Mouse (Mus musculus) heart, adult 18-20 months (tissue): Measurements from ENCODE around the gene Tulp2. TPM values are rescaled to one million over a fixed set of nuclear protein-coding genes. Genes with fewer than 3 reads are reported as not detected.

Experiments used
- DNase-seq, 2 experiments: peaks; one replicate each; pipeline ENCODE4 v3.0.0; 2021 to 2022; ENCODE audit warnings: mixed read lengths in 1 of 2
- long read RNA-seq, 2 experiments: library from polyadenylated mRNA; stranded (forward); transcript quantifications; one replicate each; pipeline ENCODE4 v2.0.0; 2021
- total RNA-seq, 2 experiments: library from RNA; stranded (reverse); gene quantifications; 2 replicates each; pipeline ENCODE4 v1.2.3; 2021

The Tulp2 gene
- total RNA-seq = not detected
- long read RNA-seq, experiment 1 = 0 reads
- long read RNA-seq, experiment 2 = 0 reads

DNA sequence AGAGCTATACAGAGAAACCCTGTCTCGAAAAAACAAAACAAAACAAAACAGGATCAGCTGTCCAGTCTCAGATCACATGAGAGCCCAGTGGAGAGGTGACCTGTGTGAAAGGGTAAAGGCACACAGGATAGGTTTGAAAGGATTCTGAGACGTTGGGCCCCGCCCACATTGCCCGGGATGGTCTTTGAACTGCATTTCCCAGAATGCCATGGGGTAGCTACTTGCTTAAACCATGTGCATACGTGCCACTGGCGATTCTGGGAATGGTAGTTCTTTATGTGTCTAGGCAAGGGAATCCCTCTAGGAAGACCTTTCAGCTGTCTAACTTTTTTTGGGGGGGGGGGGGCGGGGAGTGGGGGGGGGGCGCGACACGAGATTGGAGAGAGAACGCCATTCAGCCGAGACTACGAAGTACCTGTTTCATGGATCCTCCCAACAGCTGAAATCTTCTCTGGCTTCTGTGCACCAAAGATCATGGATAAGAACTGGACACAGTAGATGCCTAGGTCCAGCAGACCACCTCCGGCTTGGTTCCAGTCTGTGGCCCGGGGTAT is at the start of gene Tulp2:
Gene Tulp2, plus strand, starts transcription at position 504 of the 554 bp plus-strand sequence.
- DNase-seq = peak; percentile 69 to 80

- no peak for DNase-seq
These were observed 47.9 kb upstream of the Tulp2 start for GRCm38 (mm10) chr7:45433835-45434202.

- peak; percentile 100 for DNase-seq
These were observed 47.3 kb upstream of the Tulp2 start, which contains the start of gene Gys1 for GRCm38 (mm10) chr7:45434203-45435015. TSS of gene Gys1 (plus strand) at chr7:45434844.

- DNase-seq = no peak
These were observed 46.6 kb upstream of the Tulp2 start for GRCm38 (mm10) chr7:45435038-45435437.

DNA sequence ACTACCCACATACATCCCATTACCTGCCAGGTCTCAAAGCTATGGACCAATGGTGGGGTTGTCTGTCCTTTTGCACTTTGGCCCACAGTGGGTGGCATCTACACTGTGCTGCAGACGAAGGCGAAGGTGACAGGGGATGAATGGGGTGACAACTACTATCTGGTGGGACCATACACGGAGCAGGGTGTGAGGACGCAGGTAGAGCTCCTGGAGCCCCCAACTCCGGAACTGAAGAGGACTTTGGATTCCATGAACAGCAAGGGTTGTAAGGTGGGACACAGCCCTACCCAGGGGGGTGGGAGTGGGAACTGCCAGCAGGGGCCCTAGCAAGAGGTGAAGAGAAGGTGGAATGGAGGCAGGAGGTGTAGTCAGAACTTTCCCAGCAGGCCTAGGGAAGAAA is 45.2 kb upstream of the Tulp2 start:
- no peak for DNase-seq

- DNase-seq = no peak
These were observed 44.6 kb upstream of the Tulp2 start for GRCm38 (mm10) chr7:45437046-45437445.

DNA sequence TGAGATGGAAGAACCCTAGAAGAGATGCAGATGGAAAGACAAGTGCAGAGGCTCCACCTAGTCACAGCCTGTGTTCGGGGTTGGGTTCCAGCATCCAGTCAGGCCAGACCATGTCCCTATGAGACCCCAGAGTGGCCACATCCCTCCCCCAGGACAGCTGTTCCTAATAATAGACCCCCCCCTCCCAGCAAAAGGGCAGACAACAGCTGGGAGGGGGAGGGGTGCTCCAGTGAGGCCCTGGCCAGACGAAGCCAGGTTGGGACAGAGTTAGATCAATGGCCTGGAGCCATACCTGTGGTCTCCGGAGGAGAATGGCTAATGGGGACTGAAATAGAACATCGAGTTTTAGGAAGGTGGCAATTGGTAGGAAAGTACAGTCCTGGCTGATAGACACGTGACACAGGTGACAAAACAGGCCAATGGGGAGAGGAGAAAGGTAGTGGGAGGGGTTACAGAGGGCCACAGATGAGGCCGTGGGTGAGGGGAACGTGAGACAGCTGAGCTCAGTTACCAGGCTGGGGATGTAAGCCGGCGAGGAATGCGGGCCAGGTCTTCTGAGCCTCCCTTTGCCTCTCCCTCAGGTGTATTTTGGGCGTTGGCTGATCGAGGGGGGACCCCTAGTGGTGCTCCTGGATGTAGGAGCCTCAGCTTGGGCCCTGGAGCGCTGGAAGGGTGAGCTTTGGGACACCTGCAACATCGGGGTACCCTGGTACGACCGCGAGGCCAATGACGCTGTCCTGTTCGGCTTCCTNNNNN is 44.0 kb upstream of the Tulp2 start, which contains the start of gene Ruvbl2:
Gene Ruvbl2, minus strand, starts transcription at position 576 of the 756 bp plus-strand sequence.
- DNase-seq = no peak

DNA sequence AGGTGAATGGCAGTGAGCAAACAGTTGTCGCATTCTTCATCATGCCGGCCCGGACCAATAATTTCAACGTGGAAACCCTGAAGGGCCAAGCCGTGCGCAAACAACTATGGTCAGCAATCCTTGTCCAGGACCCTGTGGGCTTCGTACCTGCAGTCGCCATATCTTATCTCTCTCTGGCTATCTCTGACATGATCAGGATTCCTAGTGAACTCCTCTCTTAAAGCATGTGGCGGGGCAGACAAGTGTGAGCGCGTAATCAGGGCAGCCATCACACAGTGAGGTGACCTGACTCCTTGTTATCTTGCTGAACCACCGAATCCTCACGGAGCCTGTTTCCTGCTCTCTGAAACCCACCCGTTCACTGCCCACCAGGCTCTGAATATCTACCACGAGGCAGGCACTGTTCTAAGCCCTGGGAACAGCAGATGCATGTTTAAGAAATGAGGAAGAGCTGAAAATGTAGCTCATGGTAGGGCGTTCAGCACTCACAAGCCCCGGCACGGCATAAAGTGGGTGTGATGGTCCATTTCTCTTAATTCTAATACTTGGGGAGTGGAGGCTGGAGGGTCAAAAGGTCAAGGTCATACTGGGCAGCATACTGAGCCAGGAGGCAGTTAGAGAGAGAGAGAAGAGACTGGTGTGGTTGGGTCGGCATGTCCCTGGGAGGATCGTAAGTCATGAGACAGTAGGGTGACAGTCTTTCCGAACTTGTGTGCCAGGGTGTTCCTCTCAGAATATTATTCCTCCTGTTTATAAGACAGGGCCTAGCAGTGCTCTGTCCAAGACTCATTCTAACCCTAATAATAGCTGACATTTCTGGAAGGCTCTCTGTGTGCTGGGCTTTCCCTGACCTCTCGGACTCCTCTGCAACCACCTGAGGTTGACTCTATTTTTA is 37.9 kb upstream of the Tulp2 start:
- peak; percentile 48 to 52 for DNase-seq

GRCm38 (mm10) chr7:45446589-45446988 is 35.1 kb upstream of the Tulp2 start:
- DNase-seq = no peak

DNA sequence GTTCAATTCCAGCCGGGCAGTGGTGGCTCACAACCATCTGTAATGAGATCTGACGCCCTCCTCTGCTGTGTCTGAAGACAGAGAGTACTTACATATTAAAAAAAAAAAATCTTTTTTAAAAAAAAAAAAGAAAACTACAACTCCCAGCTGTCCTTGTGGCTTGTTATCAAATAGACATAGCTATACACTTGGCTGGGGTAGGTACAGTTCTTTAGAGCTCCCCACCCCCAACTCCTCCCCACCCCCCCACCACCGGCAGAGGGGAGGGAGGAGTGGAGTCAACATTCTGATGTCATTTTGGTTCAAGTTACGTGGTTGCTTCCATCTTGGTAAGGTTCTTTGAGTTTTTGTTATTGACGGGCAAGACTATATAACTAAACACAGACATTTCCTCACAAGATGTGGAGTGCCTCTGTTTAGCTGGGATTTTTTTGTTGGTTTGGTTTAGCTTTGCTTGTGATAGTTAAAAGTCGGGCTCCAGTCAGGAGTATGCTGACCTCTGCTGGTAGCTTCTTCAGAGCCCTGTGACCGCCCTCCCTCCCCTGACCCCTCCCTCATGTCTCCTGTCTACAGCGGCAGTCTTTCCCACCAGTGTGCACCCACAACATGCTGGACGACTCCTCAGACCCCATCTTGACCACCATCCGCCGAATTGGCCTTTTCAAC is 34.2 kb upstream of the Tulp2 start:
- DNase-seq = peak in 1 of 2 experiments; percentile 55

DNA sequence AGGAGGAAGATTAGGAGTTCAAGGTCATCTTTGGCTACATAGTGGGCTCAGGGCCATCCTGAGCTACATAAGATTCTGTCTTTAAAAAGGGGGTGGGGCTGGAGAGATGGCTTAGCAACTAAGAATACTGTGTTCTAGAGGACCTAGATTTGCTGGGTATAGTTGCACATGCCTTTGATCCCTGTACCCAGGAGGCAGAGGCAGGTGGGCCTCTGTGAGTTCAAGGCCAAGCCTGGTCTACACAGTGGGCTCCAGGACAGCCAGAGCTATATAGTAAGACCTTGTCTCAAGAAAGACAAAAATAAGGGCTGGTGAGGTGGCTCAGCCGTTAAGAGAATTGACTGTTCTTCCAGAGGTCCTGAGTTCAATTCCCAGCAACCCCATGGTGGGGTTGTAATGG is 31.7 kb upstream of the Tulp2 start:
- no peak for DNase-seq

DNA sequence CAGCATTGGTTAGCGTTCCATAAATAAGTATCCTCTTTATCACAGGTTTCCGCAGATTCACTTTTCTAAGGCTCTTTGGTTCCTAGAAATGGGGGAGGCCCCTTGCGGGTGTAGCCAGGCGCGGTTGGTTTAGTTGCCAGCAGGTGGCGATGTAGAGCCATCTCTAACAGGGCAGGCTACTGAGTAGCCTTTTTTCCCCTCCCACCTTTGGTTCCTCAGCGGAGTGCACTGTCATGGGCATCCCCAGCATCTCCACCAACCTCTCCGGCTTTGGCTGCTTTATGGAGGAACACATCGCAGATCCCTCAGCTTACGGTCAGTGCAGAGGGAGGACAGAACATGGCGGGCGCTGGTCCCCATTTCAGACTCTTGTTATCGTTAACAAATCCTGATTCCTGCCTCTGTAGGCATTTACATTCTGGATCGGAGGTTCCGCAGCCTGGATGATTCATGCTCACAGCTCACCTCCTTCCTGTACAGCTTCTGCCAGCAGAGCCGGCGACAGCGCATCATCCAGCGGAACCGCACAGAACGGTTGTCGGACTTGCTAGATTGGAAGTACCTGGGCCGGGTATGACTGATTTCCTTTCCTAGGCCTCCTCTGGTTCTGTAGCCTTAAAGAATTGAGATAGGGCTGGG is 30.2 kb upstream of the Tulp2 start:
- peak; percentile 78 to 91 for DNase-seq

GRCm38 (mm10) chr7:45454971-45455370 is 26.7 kb upstream of the Tulp2 start:
- DNase-seq = no peak

GRCm38 (mm10) chr7:45455932-45456696 is 25.6 kb upstream of the Tulp2 start:
- DNase-seq = no peak

DNA sequence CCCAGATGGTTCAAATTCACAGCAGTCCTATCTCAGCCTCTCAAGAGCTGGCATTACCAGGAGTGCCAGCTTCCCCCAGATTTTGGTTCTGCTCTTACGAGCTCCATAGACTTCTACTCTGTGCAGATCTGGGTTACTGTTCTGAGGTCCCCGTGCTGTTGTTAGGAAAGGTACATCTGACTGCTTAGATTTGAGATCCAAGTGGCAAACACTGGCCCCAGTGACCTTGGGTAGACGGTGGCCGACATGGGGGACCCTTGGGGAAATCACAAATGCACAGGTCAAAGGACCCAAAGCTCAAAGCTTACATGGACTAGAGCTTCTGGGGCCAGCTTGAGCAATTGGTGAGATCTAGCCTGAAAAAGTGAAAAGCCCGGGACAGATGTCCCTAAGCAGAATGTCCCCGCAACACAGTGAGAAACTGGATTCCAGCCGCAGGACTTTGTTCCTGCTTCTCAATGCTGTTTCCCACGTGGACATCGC is 24.9 kb upstream of the Tulp2 start:
- DNase-seq = no peak

DNA sequence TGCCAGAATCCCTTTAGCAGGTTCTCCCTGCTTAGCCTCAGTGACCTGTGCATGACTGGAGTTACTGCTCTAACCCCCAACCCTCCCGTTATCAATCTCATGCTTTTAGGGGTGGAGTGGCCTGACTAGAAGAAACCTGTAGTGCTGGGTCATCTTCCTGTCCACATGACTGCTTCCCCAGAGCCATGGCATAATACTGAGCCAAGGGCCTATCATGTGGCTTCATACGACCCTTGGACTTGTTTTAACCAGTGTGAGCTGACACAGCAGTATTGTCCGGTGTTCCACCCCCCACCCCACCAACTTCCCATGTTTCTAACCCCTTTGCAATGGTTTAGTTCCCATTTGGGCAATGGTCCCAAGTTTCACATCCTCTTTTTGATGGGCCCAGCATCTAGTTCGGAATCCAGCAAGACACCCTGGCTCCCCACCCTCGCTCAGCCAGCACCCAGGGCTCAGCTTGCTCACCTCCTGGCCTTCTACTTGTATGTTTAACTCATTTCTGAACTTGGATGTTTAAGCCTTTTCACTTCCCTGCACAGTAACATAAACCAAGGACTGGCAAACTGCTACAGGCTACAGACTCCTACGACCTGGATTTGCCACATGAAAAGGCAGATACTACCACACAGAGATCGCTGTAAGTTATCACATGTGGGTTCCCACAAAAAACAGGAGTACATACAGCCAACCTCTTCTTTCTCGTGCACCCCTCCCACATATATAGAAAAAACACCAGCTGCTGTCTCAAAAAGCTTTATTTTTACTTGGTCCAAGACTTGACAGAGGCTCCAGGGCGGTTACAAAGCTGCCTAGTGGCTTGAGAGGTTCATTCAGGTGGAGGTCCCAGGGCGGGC is 24.2 kb upstream of the Tulp2 start:
- peak; percentile 63 to 75 for DNase-seq

DNA sequence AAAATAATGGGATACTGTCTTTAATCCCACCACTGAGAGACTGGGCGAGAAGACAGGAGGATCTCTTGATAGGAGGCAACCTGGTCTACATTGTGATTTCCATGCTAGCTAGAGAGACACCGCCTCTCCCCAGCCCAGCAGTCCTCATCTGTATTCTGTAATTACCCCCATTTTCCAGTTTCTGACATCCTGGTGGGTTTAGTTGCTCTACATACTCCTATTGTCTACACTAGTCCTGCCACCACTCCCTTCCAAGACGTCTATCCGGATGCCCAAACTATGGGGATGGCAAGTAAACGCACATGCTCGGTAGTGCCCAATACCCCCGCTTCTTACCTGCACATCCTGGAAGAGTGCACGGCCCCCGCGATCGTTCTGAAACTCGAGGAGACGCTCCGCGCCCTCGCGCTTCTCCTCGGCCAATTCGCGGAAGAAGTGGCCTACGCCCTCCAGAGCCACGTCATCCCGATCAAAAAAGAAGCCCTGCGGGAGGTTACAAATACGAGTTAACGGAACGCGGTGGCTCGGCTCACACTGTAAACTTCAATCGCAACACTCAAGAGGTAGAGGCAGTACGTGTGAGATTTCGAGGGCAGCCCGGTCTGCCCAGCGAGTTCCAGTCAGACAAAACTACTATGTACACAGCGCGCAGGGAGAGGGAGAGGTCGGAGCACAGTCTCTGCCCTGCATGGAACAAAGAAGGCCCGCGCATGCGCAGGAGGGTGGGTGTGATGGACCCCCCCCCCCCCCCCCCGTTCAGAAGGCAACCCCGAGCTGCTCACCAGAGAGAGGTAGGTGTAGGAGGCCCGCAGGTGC is 22.7 kb upstream of the Tulp2 start:
- peak; percentile 86 to 89 for DNase-seq
